Mouse (Mus musculus) cerebellum, postnatal 25 days (tissue): ENCODE measurements at regions not wholly inside any gene's neighbourhood (a gene's known extent, or its start where the extent isn't known, plus 50 kb on each side); places are given as distances from the start of the nearest gene placed in this dataset.
"Not testable (repeated sequence)": the region's sequence is repeated elsewhere in the genome, so short reads cannot be mapped to it uniquely, and the experiment has no call there.

Source experiments
- DNase-seq, 2 experiments: peaks; one replicate each; pipeline ENCODE4 v3.0.0; 2021; ENCODE audit warnings: mixed read lengths in 2 of 2

DNA sequence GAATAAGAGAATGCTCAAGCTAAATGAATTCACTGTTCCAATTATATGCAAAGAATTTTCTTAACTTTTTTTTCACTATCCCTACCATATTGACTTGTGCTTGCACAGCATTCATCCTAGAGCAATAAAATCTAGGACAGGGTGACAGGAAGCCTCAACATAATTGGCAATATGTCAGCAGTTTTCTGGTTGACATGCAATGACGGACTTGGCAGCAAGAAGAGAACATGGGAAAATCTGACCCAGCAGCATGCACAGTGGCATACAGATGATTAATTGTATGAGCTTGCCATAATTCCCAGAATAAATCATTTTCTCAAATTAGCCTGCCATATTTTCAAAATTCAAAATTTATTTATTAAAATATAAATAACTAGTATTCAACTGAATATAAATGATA, 152.7 kb downstream of the Amy2a5 start:
- no peak for DNase-seq

DNA sequence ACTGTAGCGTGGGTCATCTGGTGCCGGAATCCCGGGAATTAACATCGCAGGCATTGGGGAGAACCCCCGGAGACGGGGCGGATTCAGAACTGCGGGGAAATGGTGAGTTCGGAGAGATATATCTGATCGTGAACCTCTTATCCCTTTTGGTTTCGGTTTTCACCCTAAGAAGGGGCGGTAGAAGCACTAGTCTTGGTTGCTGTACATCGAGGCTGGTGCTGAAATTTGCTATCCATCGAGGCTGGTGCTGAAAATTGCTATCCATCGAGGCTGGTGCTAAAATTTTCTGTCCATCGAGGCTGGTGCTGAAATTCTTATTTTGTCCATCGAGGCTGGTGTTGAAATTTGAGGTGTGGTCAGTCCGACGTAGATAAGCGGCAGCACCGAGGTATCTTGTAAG, 167.8 kb downstream of the Amy2a5 start:
- DNase-seq, result not testable (repeated sequence)

DNA sequence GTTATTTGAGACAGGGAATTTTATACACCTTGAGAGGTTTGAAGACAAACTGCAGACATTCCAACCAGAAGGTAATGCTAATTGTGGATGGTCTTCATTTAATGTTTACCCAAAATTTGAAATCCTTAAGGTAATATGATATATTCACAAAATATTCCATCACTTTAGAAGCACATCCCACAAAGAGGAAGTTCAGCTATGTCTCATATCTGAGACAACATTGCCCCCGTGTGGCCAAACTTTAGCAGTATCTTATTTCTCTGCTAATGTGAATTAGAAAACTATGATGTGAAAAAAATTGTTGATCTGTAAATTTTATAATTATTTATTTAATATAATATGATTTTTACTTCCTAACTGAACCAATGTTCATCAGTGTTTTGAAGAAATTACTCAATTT, 177.9 kb downstream of the Amy2a5 start:
- DNase-seq, result peak; percentile 6 to 65
